Mouse (Mus musculus) CH12.LX (cell line): Measurements from ENCODE around the gene Ndn.

Source experiments
- CTCF ChIP-seq, 2 experiments: IDR thresholded peaks in 1 of 2; conservative IDR thresholded peaks in 1 of 2; 2 replicates each; pipeline ENCODE4 v1.5.1; 2011 to 2012; ENCODE audit warnings: low read depth in 2 of 2, low read length in 2 of 2, improper control_type of control experiment in 1 of 2, inconsistent platforms in 1 of 2, mild to moderate bottlenecking in 1 of 2, moderate library complexity in 1 of 2
- EP300 ChIP-seq: IDR thresholded peaks from 2 replicates; pipeline ENCODE4 v1.6.1; 2011; ENCODE audit warnings: low read length, improper control_type of control experiment
- MAZ ChIP-seq: IDR thresholded peaks from 2 replicates; pipeline ENCODE4 v1.6.1; 2012; ENCODE audit warnings: low read depth, mild to moderate bottlenecking, inconsistent platforms, low read length, improper control_type of control experiment, moderate library complexity
- MYC ChIP-seq: IDR thresholded peaks from 2 replicates; pipeline ENCODE4 v1.6.1; 2011; ENCODE audit warnings: low read depth, mild to moderate bottlenecking, improper control_type of control experiment, low read length
- NELFE ChIP-seq: IDR thresholded peaks from 2 replicates; pipeline ENCODE4 v1.6.1; 2011; ENCODE audit warnings: low read depth, low read length, improper control_type of control experiment
- POLR2A ChIP-seq: IDR thresholded peaks from 2 replicates; pipeline ENCODE4 v1.6.1; 2011; ENCODE audit warnings: low read depth, mild to moderate bottlenecking, improper control_type of control experiment, low read length
- RAD21 ChIP-seq: IDR thresholded peaks from 2 replicates; pipeline ENCODE4 v1.6.1; 2011; ENCODE audit warnings: low read depth, mild to moderate bottlenecking, low read length, improper control_type of control experiment, moderate library complexity
- UBTF ChIP-seq: IDR thresholded peaks from 2 replicates; pipeline ENCODE4 v1.6.1; 2012; ENCODE audit warnings: low read depth, mild to moderate bottlenecking, inconsistent platforms, low read length, improper control_type of control experiment, moderate library complexity

- TF ChIP-seq CTCF (conservative IDR thresholded peaks at IDR 0.05 in 1 of 2, IDR thresholded peaks at IDR 0.05 in 1 of 2; ENCODE audit: low read depth in 2 of 2, low read length in 2 of 2) (no peak), EP300 (no peak), UBTF (no peak), NELFE (no peak), RAD21 (no peak), MAZ (no peak), MYC (no peak), POLR2A (no peak)
Observed at GRCm38 (mm10) chr7:62378529-62378928, 32.2 kb downstream of the Ndn start.
